Mouse (Mus musculus) cerebellum, adult 2 months (tissue): Measurements from ENCODE around the gene Rpl10.

Source experiments
- CTCF ChIP-seq: fragments of 200-500 bp; IDR thresholded peaks from 2 replicates; pipeline ENCODE4 v1.5.1; 2011; ENCODE audit warnings: low read depth, mild to moderate bottlenecking, control low read depth, low read length, moderate library complexity, borderline replicate concordance; ENCODE audit not compliant: insufficient read depth
- POLR2A ChIP-seq: fragments of 200-500 bp; IDR thresholded peaks from 2 replicates; pipeline ENCODE4 v1.6.1; 2011; ENCODE audit warnings: low read length, control low read depth, borderline replicate concordance; ENCODE audit not compliant: insufficient read depth

DNA sequence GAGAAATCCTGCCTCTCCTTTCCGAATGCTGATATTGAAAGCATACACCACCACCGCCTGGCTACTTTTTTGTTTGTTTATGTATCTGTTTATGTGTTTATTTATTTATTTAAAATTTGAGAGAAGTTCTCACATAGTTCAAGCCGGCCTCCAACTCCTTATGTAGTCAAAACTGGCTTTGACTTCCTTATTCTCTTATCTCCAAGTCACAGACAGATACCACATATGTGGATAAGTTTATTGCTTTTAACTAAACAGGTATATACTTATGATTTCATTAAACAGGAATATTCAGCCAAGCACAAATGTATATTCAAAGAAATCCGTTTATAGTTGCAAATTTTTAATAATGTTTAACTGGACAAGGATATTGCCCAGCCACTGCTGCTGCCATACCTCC, 22.8 kb downstream of the Rpl10 start:
- TF ChIP-seq POLR2A (no peak), CTCF (no peak)
